Mouse (Mus musculus): ENCODE data around the gene Afg1l. TPM values are rescaled to one million over a fixed set of nuclear protein-coding genes. Genes with fewer than 3 reads are reported as not detected.

Afg1l gene
- polyA plus RNA-seq, 1 experiment = 21.7 TPM

DNA sequence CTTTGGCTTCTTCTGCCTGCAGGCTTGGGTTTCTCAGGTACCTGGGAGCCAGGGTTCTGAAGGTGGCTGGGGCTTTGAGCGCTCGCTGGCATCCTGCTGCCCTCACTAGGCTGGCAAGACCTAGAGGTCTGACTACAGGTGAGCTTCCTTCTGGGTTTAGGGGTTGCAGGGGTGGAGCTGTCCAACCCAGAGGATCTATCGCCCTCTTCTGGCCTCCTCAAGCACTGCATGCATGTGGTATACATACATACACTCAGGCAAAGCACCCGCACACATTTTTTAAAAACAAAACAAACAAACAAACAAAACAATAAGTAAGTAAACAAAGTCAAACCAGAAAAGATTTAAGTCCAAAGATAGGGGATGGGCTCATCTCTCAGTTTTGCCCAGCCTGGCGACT, 187.0 kb downstream of the Afg1l start:
- TF ChIP-seq POLR2A (IDR thresholded peaks at IDR 0.05; ENCODE audit: low read depth, low read length) (no peak), CTCF (conservative IDR thresholded peaks at IDR 0.05; ENCODE audit: insufficient read depth, insufficient read length, low read depth, low read length) (peak; percentile 83)
- Histone ChIP-seq H3K4me3 (ENCODE audit: insufficient read depth, low read depth, low read length) (no peak overlapping the region), H3K27ac (ENCODE audit: insufficient read depth, low read depth, low read length) (no peak overlapping the region), H3K4me1 (ENCODE audit: control insufficient read depth, insufficient read depth, low read length) (no peaks in the 10 kb centered on the region), H3K36me3 (ENCODE audit: control insufficient read depth, insufficient read depth, low read length) (no peaks in the 10 kb centered on the region), H3K27me3 (replicated peaks; ENCODE audit: control insufficient read depth, insufficient read depth, low read length) (no peaks in the 10 kb centered on the region)
- 68% methylated on average over 5 of the region's 5 CpGs for WGBS
- peak; percentile 67 for DNase-seq

GRCm38 (mm10) chr10:42287666-42288065, 190.7 kb downstream of the Afg1l start:
- DNase-seq = no peak
- WGBS = 81% methylated on average over 1 of the region's 1 CpGs
- H3K4me3 ChIP-seq (ENCODE audit: insufficient read depth, low read depth, low read length) = no peak overlapping the region
- H3K27me3 ChIP-seq (replicated peaks; ENCODE audit: control insufficient read depth, insufficient read depth, low read length) = no peaks in the 10 kb centered on the region
- H3K4me1 ChIP-seq (ENCODE audit: control insufficient read depth, insufficient read depth, low read length) = no peaks in the 10 kb centered on the region
- TF ChIP-seq POLR2A (IDR thresholded peaks at IDR 0.05; ENCODE audit: low read depth, low read length) (no peak), CTCF (conservative IDR thresholded peaks at IDR 0.05; ENCODE audit: insufficient read depth, insufficient read length, low read depth, low read length) (no peak)
- H3K36me3 ChIP-seq (ENCODE audit: control insufficient read depth, insufficient read depth, low read length) = no peaks in the 10 kb centered on the region
- H3K27ac ChIP-seq (ENCODE audit: insufficient read depth, low read depth, low read length) = no peak overlapping the region

DNA sequence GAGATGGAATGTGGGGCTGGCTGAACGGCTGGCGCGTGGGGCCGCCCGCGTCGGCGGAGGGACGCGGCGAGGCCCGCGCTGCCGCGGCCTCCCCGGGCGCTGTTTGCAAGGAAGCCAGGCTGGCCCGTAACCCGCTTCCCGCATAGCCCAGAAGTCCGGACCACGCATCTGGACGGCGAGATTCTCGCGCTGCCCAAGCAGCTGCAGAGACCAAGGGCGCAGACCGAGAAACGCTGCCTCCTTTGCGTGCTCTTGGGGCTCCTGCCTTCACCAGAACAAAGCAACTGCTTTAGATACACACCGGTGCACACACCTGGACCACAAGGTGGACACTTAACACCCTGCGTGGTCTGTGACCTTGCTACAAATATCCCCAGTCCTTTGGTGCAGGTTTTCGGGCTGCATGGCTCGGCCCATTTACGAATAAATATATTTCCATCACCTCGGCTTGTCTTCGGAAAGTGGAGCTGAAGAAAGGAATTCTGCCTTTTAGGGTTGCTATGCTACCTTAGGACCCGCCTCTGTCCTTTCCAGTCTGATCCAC, 200.0 kb downstream of the Afg1l start:
- Histone ChIP-seq H3K27me3 (replicated peaks; ENCODE audit: control insufficient read depth, insufficient read depth, low read length) (no peaks in the 10 kb centered on the region), H3K4me1 (ENCODE audit: control insufficient read depth, insufficient read depth, low read length) (peaks cover 13% of the 10 kb centered on the region; the same call in 1 of the 2 replicates), H3K36me3 (ENCODE audit: control insufficient read depth, insufficient read depth, low read length) (peaks cover 3% of the 10 kb centered on the region), H3K4me3 (ENCODE audit: insufficient read depth, low read depth, low read length) (peak overlapping the region; percentile 71), H3K27ac (ENCODE audit: insufficient read depth, low read depth, low read length) (peak overlapping the region; percentile 99)
- 2% methylated on average over 38 of the region's 38 CpGs for WGBS
- TF ChIP-seq POLR2A (IDR thresholded peaks at IDR 0.05; ENCODE audit: low read depth, low read length) (no peak), CTCF (conservative IDR thresholded peaks at IDR 0.05; ENCODE audit: insufficient read depth, insufficient read length, low read depth, low read length) (no peak)
- no peak for DNase-seq

DNA sequence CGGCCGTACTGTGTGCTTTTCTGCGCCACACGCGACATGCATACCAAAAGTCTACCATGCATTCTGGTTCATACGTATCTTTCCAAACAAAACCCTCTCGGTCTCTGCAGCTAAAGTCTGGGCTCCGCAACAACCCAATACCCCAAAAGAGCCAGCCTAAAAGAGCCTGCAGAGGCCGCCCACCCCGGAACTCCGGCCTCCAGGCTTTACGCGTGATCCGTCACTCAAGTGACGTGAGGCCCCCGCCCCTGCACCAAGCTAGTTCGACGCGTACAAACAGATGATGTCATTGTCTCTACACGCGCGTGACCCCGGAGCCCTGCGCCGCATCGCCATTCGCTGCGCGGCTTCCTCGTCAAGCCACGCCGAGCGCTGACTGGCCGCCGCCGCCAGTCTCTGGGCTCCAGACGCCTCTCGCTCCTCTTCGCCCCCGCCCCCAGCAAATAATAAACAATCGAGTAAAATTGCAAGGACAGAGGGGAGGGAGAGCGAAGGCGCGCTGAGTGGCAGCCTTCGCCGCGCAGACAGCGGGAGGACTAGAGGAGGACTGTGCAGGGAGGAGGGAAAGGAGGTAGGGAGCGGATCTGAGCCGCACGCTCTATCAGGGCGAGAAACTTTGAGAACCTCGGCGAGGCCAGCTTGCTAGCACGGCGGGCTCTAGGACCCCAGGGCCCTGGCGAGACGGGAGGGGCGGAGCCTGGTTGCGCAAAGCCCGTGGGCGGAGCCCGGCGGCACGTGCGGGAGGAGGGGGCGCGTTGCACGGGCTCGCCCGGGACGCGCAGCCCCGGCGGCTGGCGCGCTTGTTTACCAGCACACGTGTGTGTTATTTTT, 200.7 kb downstream of the Afg1l start:
- WGBS = under 1% methylated on average over 78 of the region's 78 CpGs
- DNase-seq = peak; percentile 99
- TF ChIP-seq CTCF (conservative IDR thresholded peaks at IDR 0.05; ENCODE audit: insufficient read depth, insufficient read length, low read depth, low read length) = no peak
- no peak for TF ChIP-seq POLR2A (IDR thresholded peaks at IDR 0.05; ENCODE audit: low read depth, low read length)
- Histone ChIP-seq H3K4me1 (ENCODE audit: control insufficient read depth, insufficient read depth, low read length) (peaks cover 13% of the 10 kb centered on the region; the same call in 1 of the 2 replicates), H3K27ac (ENCODE audit: insufficient read depth, low read depth, low read length) (peak overlapping the region; percentile 99), H3K27me3 (replicated peaks; ENCODE audit: control insufficient read depth, insufficient read depth, low read length) (no peaks in the 10 kb centered on the region), H3K4me3 (ENCODE audit: insufficient read depth, low read depth, low read length) (peak overlapping the region; percentile 97), H3K36me3 (ENCODE audit: control insufficient read depth, insufficient read depth, low read length) (peaks cover 3% of the 10 kb centered on the region)

GRCm38 (mm10) chr10:42276507-42277345, 201.6 kb downstream of the Afg1l start, which contains the start of gene Foxo3:
Gene Foxo3, minus strand, starts transcription at chr10:42276755.
- peak; percentile 95 for DNase-seq
- TF ChIP-seq CTCF (conservative IDR thresholded peaks at IDR 0.05; ENCODE audit: insufficient read depth, insufficient read length, low read depth, low read length) (no peak), POLR2A (IDR thresholded peaks at IDR 0.05; ENCODE audit: low read depth, low read length) (peak; percentile 94)
- Histone ChIP-seq H3K4me1 (ENCODE audit: control insufficient read depth, insufficient read depth, low read length) (peaks cover 19% of the 10 kb centered on the region), H3K27ac (ENCODE audit: insufficient read depth, low read depth, low read length) (peak within 1 kb of the TSS; percentile 87), H3K4me3 (ENCODE audit: insufficient read depth, low read depth, low read length) (peak within 1 kb of the TSS; percentile 97), H3K36me3 (ENCODE audit: control insufficient read depth, insufficient read depth, low read length) (peaks cover 3% of the 10 kb centered on the region), H3K27me3 (replicated peaks; ENCODE audit: control insufficient read depth, insufficient read depth, low read length) (no peaks in the 10 kb centered on the region)
- under 1% methylated on average over 84 of the region's 88 CpGs for whole genome bisulfite sequencing

- under 1% methylated on average over 40 of the region's 40 CpGs for WGBS
- peak; percentile 17 for TF ChIP-seq POLR2A (IDR thresholded peaks at IDR 0.05; ENCODE audit: low read depth, low read length)
- TF ChIP-seq CTCF (conservative IDR thresholded peaks at IDR 0.05; ENCODE audit: insufficient read depth, insufficient read length, low read depth, low read length) = no peak
- no peaks in the 10 kb centered on the region for H3K27me3 ChIP-seq (replicated peaks; ENCODE audit: control insufficient read depth, insufficient read depth, low read length)
- no peak for DNase-seq
- H3K27ac ChIP-seq (ENCODE audit: insufficient read depth, low read depth, low read length) = peak overlapping the region; percentile 87
- peak overlapping the region; percentile 97 for H3K4me3 ChIP-seq (ENCODE audit: insufficient read depth, low read depth, low read length)
- peaks cover 26% of the 10 kb centered on the region for H3K4me1 ChIP-seq (ENCODE audit: control insufficient read depth, insufficient read depth, low read length)
- peaks cover 3% of the 10 kb centered on the region for H3K36me3 ChIP-seq (ENCODE audit: control insufficient read depth, insufficient read depth, low read length)
Measured at GRCm38 (mm10) chr10:42275871-42276501, 202.4 kb downstream of the Afg1l start.

All from kidney, adult 2 months (tissue).